Mouse (Mus musculus): ENCODE results near the gene Yif1b. TPM values are rescaled to one million over a fixed set of nuclear protein-coding genes. Genes with fewer than 3 reads are reported as not detected.

The Yif1b gene
- polyA plus RNA-seq, 1 experiment from 2014 or later: 91.2 TPM

- no peak overlapping the region for H3K27ac ChIP-seq
- no peaks in the 10 kb centered on the region for H3K9me3 ChIP-seq
- H3K9ac ChIP-seq: no peak overlapping the region
- WGBS: 90% methylated on average over 2 of the region's 2 CpGs
- no peak overlapping the region for H3K4me3 ChIP-seq
- no peak overlapping the region for H3K4me2 ChIP-seq
- no peak for ATAC-seq (replicated peaks)
- no peaks in the 10 kb centered on the region for H3K36me3 ChIP-seq (replicated peaks)
- peaks cover 6% of the 10 kb centered on the region; the same call in 1 of the 2 replicates for H3K27me3 ChIP-seq (replicated peaks)
- H3K4me1 ChIP-seq: peaks cover 20% of the 10 kb centered on the region
Measured at GRCm38 (mm10) chr7:29288079-29288478, 50.0 kb downstream of the Yif1b start.

DNA sequence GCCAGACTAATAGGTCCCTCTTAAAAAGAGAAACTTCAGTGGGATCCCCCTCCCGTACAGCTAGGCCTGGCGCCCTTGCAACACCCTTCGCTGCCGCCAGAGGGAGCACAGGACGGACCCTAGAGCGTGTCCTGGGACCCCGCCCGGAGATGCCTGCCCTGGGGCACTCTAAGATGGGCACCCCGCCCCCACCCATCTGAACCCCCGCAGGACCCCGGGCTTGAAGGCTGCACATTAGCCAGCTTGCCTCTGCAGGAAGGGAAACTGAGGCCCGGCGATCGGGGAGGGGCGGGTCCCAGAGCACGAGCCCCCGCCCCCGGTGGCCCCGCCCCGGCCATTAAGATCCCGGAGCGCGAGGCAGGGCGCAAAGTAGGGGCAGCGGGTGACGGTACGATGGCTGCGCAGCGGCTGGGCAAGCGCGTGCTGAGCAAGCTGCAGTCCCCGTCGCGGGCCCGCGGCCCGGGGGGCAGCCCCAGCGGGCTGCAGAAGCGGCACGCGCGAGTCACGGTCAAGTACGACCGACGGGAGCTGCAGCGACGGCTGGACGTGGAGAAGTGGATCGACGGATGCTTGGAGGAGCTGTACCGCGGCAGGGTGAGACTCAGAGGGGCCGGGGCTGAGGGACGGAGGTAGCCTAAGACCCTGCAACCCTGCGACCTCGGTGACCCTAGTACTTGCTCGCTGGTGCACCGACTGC, 51.0 kb downstream of the Yif1b start, which contains the start of gene Ppp1r14a:
Gene Ppp1r14a, plus strand, starts transcription at position 367 of the 697 bp plus-strand sequence.
- ATAC-seq (replicated peaks): peak; percentile 19; the same call in 1 of the 2 replicates

GRCm38 (mm10) chr7:29289856-29290255, 51.7 kb downstream of the Yif1b start:
- 84% methylated on average over 6 of the region's 6 CpGs for WGBS
- Histone ChIP-seq H3K4me3 (peak overlapping the region; percentile 47; the same call in 1 of the 2 replicates), H3K27me3 (replicated peaks) (no peaks in the 10 kb centered on the region; the same call in 1 of the 2 replicates), H3K9me3 (no peaks in the 10 kb centered on the region), H3K4me1 (peaks cover 24% of the 10 kb centered on the region), H3K27ac (no peak overlapping the region), H3K36me3 (replicated peaks) (no peaks in the 10 kb centered on the region), H3K9ac (no peak overlapping the region), H3K4me2 (peak overlapping the region; percentile 91; the same call in 1 of the 2 replicates)
- no peak for ATAC-seq (replicated peaks)

More for the DNA sequence above, 51.0 kb downstream of the Yif1b start, which contains the start of gene Ppp1r14a:
- H3K4me2 ChIP-seq: peak within 1 kb of the TSS; percentile 91
- H3K27me3 ChIP-seq (replicated peaks): peaks cover 3% of the 10 kb centered on the region; the same call in 1 of the 2 replicates
- H3K4me1 ChIP-seq: peaks cover 24% of the 10 kb centered on the region
- no peaks in the 10 kb centered on the region for H3K36me3 ChIP-seq (replicated peaks)
- no peak within 1 kb of the TSS for H3K27ac ChIP-seq
- H3K4me3 ChIP-seq: peak within 1 kb of the TSS; percentile 47
- no peaks in the 10 kb centered on the region for H3K9me3 ChIP-seq
- H3K9ac ChIP-seq: peak within 1 kb of the TSS; percentile 45
- 2% methylated on average over 57 of the region's 59 CpGs for WGBS

GRCm38 (mm10) chr7:29290691-29291485, 52.8 kb downstream of the Yif1b start:
- H3K9ac ChIP-seq: no peak overlapping the region
- no peaks in the 10 kb centered on the region for H3K27me3 ChIP-seq (replicated peaks)
- no peak overlapping the region for H3K27ac ChIP-seq
- H3K4me3 ChIP-seq: no peak overlapping the region
- H3K4me1 ChIP-seq: peaks cover 24% of the 10 kb centered on the region
- WGBS: 29% methylated on average over 11 of the region's 11 CpGs
- H3K9me3 ChIP-seq: no peaks in the 10 kb centered on the region
- no peak overlapping the region for H3K4me2 ChIP-seq
- no peaks in the 10 kb centered on the region for H3K36me3 ChIP-seq (replicated peaks)
- ATAC-seq (replicated peaks): no peak

DNA sequence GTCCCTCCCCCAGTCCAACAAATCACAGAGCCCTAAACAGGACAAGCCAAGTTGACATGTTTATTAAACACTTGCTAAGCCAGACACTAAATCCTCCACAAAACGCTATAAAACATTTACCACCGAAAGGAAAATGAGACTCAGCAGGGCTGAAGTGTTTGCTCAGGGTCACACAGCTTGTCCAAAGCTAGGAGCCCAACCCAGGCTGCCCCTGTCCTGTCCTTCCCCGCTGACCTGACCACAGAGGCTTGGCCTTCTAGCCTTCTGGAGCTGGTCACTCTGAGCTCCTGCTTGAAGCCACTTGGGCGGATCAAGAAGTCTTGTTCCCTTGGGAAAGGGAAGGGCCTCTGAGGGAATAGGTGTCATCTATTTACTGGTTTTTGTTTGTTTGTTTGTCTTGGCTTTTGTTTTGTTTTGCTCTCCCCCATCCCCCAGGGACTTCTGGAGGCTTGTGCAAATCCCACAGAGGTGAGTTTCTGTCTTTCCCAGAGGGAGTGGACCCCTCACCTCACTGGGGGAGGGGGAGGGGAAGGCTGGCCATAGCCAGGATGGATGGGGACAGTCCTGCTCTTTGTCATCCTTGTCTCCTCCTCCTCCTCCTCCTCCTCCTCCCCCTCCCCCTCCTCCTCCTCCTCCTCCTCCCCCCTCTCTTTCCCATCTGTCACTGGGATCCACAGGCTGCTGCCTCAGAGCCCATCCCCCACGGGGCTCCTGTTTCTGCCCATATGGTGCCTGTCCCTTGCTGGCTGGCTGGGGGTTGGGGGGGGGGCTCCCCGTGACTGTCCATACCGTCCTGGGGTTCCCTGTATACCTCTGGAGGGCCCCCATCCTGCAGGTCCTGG, 53.7 kb downstream of the Yif1b start:
- 24% methylated on average over 6 of the region's 7 CpGs for WGBS
- H3K4me2 ChIP-seq: no peak overlapping the region
- no peaks in the 10 kb centered on the region for H3K27me3 ChIP-seq (replicated peaks)
- no peaks in the 10 kb centered on the region for H3K9me3 ChIP-seq
- H3K4me3 ChIP-seq: no peak overlapping the region
- no peak overlapping the region for H3K9ac ChIP-seq
- H3K36me3 ChIP-seq (replicated peaks): no peaks in the 10 kb centered on the region
- 0 out of 2 replicates have a peak, but pooled peaks have one; percentile 37 for ATAC-seq (replicated peaks)
- H3K27ac ChIP-seq: no peak overlapping the region
- H3K4me1 ChIP-seq: peaks cover 24% of the 10 kb centered on the region

- Histone ChIP-seq H3K36me3 (replicated peaks) (no peaks in the 10 kb centered on the region), H3K4me2 (no peak overlapping the region), H3K9me3 (no peaks in the 10 kb centered on the region), H3K4me1 (peaks cover 24% of the 10 kb centered on the region), H3K27ac (0 out of 2 replicates have a peak overlapping the region, but pooled peaks have one; percentile 42), H3K9ac (no peak overlapping the region), H3K27me3 (replicated peaks) (no peaks in the 10 kb centered on the region), H3K4me3 (no peak overlapping the region)
- ATAC-seq (replicated peaks): no peak
- 23% methylated on average over 8 of the region's 8 CpGs for WGBS
Measured at GRCm38 (mm10) chr7:29292458-29293098, 54.4 kb downstream of the Yif1b start.

GRCm38 (mm10) chr7:29293131-29294065, 55.3 kb downstream of the Yif1b start:
- no peak for ATAC-seq (replicated peaks)
- Histone ChIP-seq H3K4me1 (peaks cover 24% of the 10 kb centered on the region), H3K9ac (no peak overlapping the region; the same call in 1 of the 2 replicates), H3K4me3 (no peak overlapping the region), H3K27ac (0 out of 2 replicates have a peak overlapping the region, but pooled peaks have one; percentile 42), H3K9me3 (no peaks in the 10 kb centered on the region), H3K36me3 (replicated peaks) (no peaks in the 10 kb centered on the region), H3K4me2 (no peak overlapping the region), H3K27me3 (replicated peaks) (no peaks in the 10 kb centered on the region)
- 28% methylated on average over 19 of the region's 19 CpGs for WGBS

DNA sequence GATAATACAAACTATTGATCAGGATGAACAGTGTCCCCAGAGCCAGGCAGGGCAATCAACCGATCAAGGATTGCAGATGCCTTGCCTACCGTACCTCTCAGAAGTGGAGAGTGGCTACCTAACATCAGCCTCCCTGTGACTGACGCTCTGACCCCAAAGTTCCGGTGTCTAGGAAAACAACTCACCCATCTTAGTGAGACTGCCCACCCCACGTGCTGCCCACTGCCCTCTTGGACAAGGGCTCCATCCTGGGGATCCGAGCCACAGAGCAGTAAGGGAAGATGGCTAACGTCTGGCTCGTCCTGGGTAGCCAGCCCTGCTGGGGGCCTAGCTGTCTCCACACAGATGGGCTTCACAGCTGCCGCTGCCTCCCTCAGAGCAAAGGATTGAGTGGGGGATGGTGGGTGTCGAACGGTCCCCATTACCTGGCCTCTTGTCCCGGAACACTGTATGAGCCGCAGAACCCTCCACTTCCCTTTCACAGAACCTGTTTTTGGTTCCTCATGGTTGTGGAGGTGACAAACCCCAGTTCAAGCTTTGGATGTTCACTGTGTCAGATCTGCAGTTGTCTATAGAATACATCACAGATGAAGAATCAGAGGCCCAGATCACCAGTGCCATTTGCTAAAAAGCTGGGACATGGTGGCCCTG, 56.1 kb downstream of the Yif1b start:
- H3K4me1 ChIP-seq: peaks cover 16% of the 10 kb centered on the region
- H3K27ac ChIP-seq: no peak overlapping the region
- no peak overlapping the region for H3K9ac ChIP-seq
- H3K4me2 ChIP-seq: no peak overlapping the region
- WGBS: 63% methylated on average over 13 of the region's 13 CpGs
- H3K9me3 ChIP-seq: no peaks in the 10 kb centered on the region
- no peaks in the 10 kb centered on the region for H3K27me3 ChIP-seq (replicated peaks)
- H3K4me3 ChIP-seq: no peak overlapping the region
- no peak for ATAC-seq (replicated peaks)
- H3K36me3 ChIP-seq (replicated peaks): no peaks in the 10 kb centered on the region

DNA sequence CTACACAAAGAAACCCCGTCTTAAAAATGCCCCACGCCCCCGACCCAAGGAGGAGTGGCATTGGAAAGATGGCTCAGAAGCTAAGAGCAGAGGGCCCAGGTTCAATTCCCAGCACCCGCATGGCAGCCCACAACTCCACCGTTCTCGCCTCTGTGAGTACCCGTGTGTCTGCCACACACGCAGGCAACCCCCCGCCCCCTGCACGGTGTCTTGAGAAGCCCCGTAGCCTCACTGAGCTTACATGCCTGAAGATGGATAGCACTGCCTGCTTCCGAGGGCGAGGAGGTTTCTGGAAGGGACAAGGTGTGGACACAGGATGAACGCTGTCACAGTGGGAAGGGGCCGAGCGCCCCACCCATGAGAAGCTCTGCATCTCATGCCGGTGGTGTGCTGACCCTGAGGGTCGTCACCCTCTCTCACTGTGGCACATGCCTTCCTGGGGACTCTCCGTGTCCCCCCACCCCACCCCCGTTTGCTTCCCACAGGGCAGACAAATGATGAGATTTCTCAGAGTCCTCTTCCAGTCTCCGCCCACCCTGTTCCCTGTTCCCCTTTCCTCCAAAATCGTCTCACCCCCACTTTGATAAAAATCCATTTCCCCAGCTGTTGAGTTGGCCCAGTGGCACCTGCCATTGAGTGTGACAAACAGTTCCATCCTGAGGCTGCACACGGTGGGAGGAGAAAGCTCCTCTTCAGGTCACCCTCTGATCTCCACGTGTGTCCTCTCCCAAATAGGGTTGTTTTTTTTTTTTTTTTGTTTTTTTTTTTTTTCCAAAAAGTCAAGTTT, 57.9 kb downstream of the Yif1b start:
- Histone ChIP-seq H3K4me2 (no peak overlapping the region), H3K36me3 (replicated peaks) (no peaks in the 10 kb centered on the region), H3K9me3 (no peaks in the 10 kb centered on the region), H3K4me1 (peaks cover 12% of the 10 kb centered on the region), H3K4me3 (no peak overlapping the region), H3K27ac (no peak overlapping the region), H3K9ac (no peak overlapping the region), H3K27me3 (replicated peaks) (no peaks in the 10 kb centered on the region)
- whole genome bisulfite sequencing: 82% methylated on average over 24 of the region's 24 CpGs
- no peak for ATAC-seq (replicated peaks)

DNA sequence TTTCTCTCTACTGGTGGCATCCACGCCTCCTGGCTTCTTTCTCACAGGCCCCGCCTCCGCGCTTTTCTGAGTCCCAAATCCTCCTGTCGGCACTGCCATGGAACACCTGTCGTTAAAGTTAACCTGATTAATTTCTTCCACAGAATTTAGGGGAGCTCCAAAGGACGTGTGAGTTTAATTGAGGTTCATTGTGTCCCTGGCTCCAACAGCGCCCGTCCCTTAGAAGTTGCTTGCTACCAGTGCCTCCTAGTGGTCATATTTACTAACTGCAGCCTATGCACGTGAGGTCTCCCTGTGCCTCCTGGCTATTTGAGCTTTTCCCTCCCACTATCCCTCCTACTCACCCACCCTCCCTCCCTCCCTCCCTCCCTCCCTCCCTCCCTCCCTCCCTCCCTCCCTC, 58.9 kb downstream of the Yif1b start:
- 13% methylated on average over 10 of the region's 10 CpGs for WGBS
- H3K9ac ChIP-seq: no peak overlapping the region
- no peak overlapping the region for H3K4me3 ChIP-seq
- H3K4me1 ChIP-seq: peaks cover 11% of the 10 kb centered on the region
- no peak overlapping the region for H3K4me2 ChIP-seq
- H3K27ac ChIP-seq: no peak overlapping the region
- no peaks in the 10 kb centered on the region for H3K36me3 ChIP-seq (replicated peaks)
- H3K27me3 ChIP-seq (replicated peaks): no peaks in the 10 kb centered on the region
- H3K9me3 ChIP-seq: no peaks in the 10 kb centered on the region
- no peak for ATAC-seq (replicated peaks)
